Mouse (Mus musculus): ENCODE data around the gene Fam216b.

- no peak for TF ChIP-seq CTCF (IDR thresholded peaks at IDR 0.05)
- no peak for TF ChIP-seq EP300 (IDR thresholded peaks at IDR 0.05)
Observed at GRCm38 (mm10) chr14:78040643-78041042, 48.2 kb downstream of the Fam216b start.
